Mouse (Mus musculus): Measurements from ENCODE around the gene Slc10a2. TPM values are rescaled to one million over a fixed set of nuclear protein-coding genes. Genes with fewer than 3 reads are reported as not detected.
"Not testable (repeated sequence)": the region's sequence is repeated elsewhere in the genome, so short reads cannot be mapped to it uniquely, and the experiment has no call there.

The Slc10a2 gene
- not detected for total RNA-seq (2021)
- long read RNA-seq, experiment 1: 0 reads
- long read RNA-seq, experiment 2: 0 reads

DNA sequence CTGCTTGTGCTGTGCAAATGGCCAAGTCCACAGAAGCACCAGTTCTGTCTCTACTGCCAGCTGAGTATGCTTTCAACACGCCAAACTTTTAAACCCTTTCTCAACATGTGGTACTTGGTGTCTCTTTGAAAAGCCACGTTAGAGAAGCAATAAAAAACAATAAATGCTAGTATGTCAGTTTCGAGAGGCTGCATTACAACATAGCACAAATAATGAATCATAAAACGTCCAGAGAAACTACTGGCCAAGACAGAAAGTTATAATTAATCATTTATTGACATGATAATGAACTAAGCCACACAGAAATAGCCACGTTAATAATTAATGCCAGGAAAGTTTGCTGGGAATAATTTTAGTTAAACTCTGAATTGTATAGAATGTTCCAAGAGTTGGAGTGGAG, at the start of gene Slc10a2:
Gene Slc10a2 (minus strand): TSS at position 166 of the 400 bp plus-strand sequence.
- DNase-seq: no peak

DNA sequence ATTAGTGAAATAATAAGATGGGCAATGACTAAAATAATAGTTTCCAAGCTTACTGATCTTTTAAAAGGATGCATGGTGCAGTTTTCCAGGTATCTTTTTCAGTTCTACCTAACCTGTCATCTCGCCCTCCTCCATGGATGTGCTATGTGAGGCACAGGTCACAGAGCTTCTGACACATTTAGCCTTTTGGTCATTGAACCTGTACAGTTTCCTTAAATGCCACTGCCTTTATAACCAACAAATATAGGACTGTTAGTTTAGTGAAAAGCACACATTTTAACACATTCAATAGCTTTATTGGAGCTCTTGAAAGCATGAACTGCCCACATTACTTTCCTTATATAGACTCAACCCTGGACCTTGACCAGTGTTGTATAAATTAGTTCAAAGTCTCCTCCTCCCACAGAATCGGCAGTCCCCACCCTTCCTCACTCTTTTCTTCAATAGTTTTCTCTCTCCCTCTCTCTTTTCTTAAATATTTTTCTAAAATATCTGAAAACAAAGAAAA, 24.2 kb upstream of the Slc10a2 start:
- DNase-seq: no peak

DNA sequence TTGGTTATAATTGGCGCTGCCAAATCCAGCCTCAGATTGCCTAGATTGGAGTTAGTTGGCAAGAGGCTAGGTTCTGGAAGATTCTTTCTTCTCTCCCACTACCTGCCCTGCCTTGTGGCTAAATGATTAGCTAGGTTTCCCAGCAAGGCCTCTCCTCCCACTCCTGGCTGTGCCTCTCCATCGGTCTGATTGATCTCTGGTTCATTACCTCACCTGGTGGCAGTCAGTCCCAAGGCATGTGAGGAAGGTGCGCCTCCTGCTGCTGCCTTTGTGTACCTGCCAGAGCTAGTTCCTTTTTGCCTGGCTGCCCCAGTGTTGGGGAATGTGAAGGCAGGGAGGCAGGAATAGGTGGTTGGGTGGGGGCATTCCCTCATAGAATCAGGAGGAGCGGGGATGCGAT, 1.7 kb upstream of the Slc10a2 start:
- DNase-seq: no peak

DNA sequence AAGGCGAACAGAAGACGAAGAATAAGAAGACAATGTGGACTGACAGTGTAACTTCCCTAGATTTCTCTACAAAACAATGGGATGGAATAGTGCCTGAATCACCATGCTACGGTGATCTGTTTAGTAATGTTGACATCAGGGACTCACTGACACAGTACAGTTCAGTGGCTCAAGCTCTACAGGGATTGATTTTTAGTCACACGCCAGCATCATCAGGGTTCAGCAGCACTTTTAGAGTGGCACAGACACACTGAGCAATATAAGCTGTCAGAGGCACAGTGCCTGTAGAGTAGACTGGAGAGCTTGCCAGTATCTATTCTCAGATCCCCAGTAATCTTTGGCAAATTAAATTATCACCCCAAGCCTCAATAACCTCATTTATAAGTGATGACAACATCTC, 9.8 kb downstream of the Slc10a2 start:
- no peak for DNase-seq

DNA sequence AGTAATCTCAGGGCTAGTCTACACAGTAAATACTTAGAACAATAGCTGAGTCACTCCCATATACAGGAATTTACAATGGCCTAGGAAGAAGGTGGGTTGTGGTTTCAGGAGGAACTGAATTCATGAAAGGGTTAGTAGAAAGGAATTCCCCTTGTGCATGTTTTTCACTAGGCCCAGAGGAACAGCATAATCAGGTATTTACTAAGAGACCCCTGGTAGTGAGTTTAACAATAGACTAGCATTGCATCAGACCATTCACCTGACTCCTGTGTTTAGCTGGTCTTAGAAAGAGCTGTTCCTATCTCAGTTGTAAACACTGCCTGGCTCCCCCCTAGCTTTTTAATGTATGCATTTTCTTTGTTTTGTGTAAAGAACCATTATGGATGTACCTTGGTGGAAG, 11.2 kb downstream of the Slc10a2 start:
- DNase-seq: not testable (repeated sequence)

DNA sequence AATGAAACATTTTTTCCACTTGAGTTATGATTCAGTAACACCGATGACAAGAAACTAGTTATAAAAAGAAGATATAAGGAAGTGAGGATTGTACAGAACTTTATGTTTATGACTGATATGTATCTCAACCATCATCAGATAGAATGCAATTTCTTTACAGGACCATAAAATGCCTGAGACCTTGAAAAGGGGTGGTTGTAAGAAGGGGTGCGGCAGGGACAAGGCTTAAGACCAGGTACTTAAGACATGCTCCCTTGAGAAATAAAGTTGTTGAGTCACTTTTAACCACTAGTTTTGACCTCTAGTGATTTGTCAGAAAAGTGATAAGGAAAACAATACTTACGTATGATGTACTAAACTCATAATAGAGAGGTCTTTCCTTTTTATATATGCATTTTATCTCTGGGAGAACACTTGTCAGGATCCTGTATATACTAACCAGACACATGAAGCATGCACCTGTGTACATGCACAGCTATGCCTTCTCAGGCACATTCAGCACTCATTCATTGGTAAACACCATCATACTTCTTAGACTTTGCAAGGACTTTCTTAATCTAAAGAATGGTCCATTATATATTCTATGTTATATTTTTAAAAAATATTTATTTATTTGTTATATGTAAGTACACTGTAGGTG, 31.4 kb downstream of the Slc10a2 start:
- DNase-seq: no peak

DNA sequence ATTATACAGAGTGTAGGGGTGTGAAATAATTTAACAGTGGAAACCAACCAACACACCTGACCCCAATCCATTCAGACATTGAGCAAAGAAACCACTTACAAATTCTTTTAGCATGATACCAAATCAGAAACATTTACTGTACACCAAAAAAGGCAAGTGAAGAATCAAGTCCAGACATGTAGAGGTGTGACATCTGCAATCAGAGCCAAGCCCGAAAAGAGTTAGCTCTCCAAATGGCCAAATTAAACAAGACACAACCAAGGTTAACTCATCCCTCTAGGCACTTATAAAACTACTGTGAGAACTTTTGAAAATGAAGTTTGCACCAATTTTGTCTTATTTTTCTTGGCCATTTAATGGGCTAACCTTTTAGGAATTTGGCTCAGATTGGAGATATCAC, 46.3 kb downstream of the Slc10a2 start:
- DNase-seq: no peak

DNA sequence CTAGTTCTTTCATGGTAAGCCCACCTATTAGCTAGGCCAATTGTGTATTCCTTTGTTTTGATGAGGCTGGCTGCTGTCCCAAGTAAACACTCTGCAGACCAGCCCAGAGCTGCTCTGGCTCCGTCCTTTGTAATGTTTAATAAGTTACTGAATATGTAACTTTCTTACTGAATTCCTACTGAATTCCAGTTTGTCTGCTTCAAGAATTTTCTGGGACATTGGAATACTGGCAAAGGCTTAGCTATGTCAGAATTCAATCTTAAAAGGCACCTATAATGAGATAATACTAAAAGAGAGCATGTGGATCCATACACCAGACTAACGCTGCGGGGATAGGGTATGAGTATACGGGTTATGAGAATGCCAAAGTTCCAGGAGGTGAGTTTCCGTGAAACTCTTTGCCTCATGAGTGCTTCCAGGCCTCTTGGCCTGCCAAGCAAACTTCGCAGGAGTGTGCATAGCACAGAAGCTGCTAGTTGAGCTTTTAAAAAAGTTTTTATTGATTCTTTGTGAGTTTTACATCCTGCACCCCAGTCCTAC, 60.7 kb downstream of the Slc10a2 start:
- DNase-seq: not testable (repeated sequence)

DNA sequence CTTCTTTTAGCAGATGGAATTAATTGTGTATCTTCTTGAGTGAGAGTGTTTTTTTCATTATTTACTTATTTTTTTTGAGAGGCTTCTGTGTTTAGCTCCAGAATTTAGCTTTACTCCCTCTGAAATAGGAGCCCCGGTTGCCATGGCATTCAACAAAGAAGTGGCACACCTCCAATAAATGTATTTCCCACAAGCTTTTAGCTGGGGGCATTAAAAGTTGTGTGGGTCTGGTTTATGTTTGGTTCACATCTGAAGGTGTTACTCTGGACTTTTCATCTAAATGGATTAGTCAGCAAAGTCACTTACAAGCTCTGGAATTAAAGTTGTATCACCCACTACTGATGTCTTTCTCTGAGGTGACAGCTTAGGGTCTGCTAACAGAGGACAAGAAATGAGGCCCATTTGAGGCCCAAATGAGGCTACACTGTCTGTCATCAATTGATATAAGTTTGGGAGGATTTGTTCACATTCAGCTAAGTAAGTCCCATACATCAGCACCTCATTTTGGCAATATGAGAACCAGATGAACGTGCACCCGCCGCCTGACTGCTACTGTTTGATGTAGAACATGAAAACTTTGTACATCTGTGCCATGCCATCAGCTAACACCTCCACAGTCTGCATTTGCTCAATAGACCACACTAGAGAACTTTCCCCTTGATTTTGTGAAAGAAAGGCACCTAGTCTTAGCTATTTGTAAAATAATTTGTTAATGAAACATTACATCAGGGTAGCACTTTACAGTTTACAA, 66.2 kb downstream of the Slc10a2 start:
- no peak for DNase-seq

Data from heart, adult 18-20 months (tissue).